23 mouse cellular contexts compared by ENCODE assay signal in genomic region chr7:81232674-81233073, GRCm38 (mm10). TPM values are rescaled to one million over a fixed set of nuclear protein-coding genes. Genes with fewer than 3 reads are reported as not detected.
DNase-seq lines count a peak whose midpoint lies in the region; ATAC-seq lines count a peak whose summit lies in the region.
"Had no signal": no experiment of that assay in that cellular context is flagged by ENCODE, and none has a peak within 500 bp of the region (broad histone marks: within the 10 kb centered on the region; RNA-seq: fewer than 3 reads in every experiment).

No protein-coding gene starts in this region.

- peak; percentile 37 for DNase-seq in adrenal gland, postnatal 14 days
- no peak for DNase-seq in adrenal gland, adult 8-10 months
- DNase-seq in lung, adult 18-20 months = peak; percentile 67 to 71
- DNase-seq in lung, postnatal 4 days = no peak
- peak; percentile 34 for DNase-seq in adipocyte (ENCODE audit: low spot score)
- no peak for DNase-seq in cerebellum, adult 11-12 months
- DNase-seq in kidney, adult 8-10 months = no peak
- DNase-seq: adrenal gland, postnatal 25 days; cerebellum, adult 18-20 months; cerebellum, postnatal 14 days; gastrocnemius, postnatal 14 days; heart, adult 2 months; heart, postnatal 10 days; kidney, adult 11 months; kidney, postnatal 36 days; right cerebral cortex, adult 18-20 months; spleen, adult 18-20 months; thymus, postnatal 14 days had no signal

- peak; percentile 62 for ATAC-seq in megakaryocyte, adult 5-6 weeks (ENCODE audit: poor library complexity, severe bottlenecking)
- ATAC-seq: CD4-positive, CD25-positive, alpha-beta regulatory T cell, adult 4 months; forebrain, embryonic 14.5 days; inflammation-experienced regulatory T-cells, adult 6 months; midbrain, embryonic 16.5 days had no signal

RNA-seq across cellular contexts. Expression of gene Pde8a, which starts 19.3 kb away (rescaled TPM):
- 33.3 and 38.6 TPM in 2 replicates for total RNA-seq in adrenal gland, postnatal 14 days (2021)
- total RNA-seq in adrenal gland, adult 8-10 months (2022) = 10 to 100 TPM; 22.3 to 41.0 (median 31.7) TPM
- total RNA-seq in megakaryocyte, adult 5-6 weeks (2015) = 14.4 and 15.9 TPM in 2 replicates
- total RNA-seq in megakaryocyte, adult 5-6 weeks (2017) = 6.4 and 8.4 TPM in 2 replicates

Comparison
In these comparisons a context has a peak if more than half of its experiments do, and no peak if none do; other contexts are left out.
1. DNase-seq: peak in adrenal gland, postnatal 14 days (single experiment), lung, adult 18-20 months (2 of 2) and adipocyte (single experiment); none in adrenal gland, adult 8-10 months (single experiment), lung, postnatal 4 days (0 of 2), cerebellum, adult 11-12 months (single experiment) and kidney, adult 8-10 months (0 of 2).